Mouse (Mus musculus) heart, postnatal 0 days (tissue): ENCODE results near the gene Gm20458. TPM values are rescaled to one million over a fixed set of nuclear protein-coding genes. Genes with fewer than 3 reads are reported as not detected.

Experiments used
- ATAC-seq: fragments of 200-750 bp; cut with Nextera tagmentation; 2 replicates; pipeline ENCODE4 v1.8.0; 2017; ENCODE audit warnings: low read depth, moderate number of reproducible peaks, moderate library complexity; ENCODE audit not compliant: insufficient read depth
- DNase-seq: peaks from one replicate; pipeline ENCODE4 v3.0.0-alpha.2; 2016; ENCODE audit warnings: low spot score
- H3K27ac ChIP-seq: fragments of 300-500 bp; sonication (generic); 2 replicates; pipeline ENCODE4 v1.5.1; 2014; ENCODE audit warnings: low read depth, mild to moderate bottlenecking
- H3K27me3 ChIP-seq: fragments of 300-500 bp; sonication (generic); 2 replicates; pipeline ENCODE4 v1.6.1; 2014; ENCODE audit warnings: low read length, mixed read lengths; ENCODE audit not compliant: control insufficient read depth, insufficient read depth
- H3K36me3 ChIP-seq: fragments of 300-500 bp; sonication (generic); replicated peaks from 2 replicates; pipeline ENCODE4 v1.6.1; 2014; ENCODE audit warnings: low read length, mixed read lengths; ENCODE audit not compliant: control insufficient read depth, insufficient read depth
- H3K4me1 ChIP-seq: fragments of 300-500 bp; sonication (generic); 2 replicates; pipeline ENCODE4 v1.6.1; 2014; ENCODE audit warnings: antibody characterized with exemption; ENCODE audit not compliant: control insufficient read depth, insufficient read depth
- H3K4me2 ChIP-seq: fragments of 300-500 bp; sonication (generic); 2 replicates; pipeline ENCODE4 v1.6.1; 2014; ENCODE audit warnings: low read depth, mild to moderate bottlenecking, low read length, moderate library complexity
- H3K4me3 ChIP-seq: fragments of 300-500 bp; sonication (generic); 2 replicates; pipeline ENCODE4 v1.5.1; 2014; ENCODE audit warnings: low read depth, low read length
- H3K9ac ChIP-seq: fragments of 300-500 bp; sonication (generic); replicated peaks from 2 replicates; pipeline ENCODE4 v1.6.1; 2014; ENCODE audit warnings: low read depth, low read length, mixed read lengths
- H3K9me3 ChIP-seq: fragments of 300-500 bp; sonication (generic); replicated peaks from 2 replicates; pipeline ENCODE4 v1.6.1; 2016; ENCODE audit warnings: low read length; ENCODE audit not compliant: control insufficient read depth
- CTCF ChIP-seq: IDR thresholded peaks from 2 replicates; pipeline ENCODE4 v1.5.1; 2016; ENCODE audit warnings: antibody characterized with exemption, control low read depth, low read depth
- EP300 ChIP-seq: IDR thresholded peaks from 2 replicates; pipeline ENCODE4 v1.6.1; 2016; ENCODE audit warnings: antibody characterized with exemption, low read depth
- WGBS: fragments of 180-500 bp; shearing (Covaris S2); extraction: QIAGEN DNeasy Blood & Tissue Kit; methylation state at CpG from one replicate; pipeline ENCODE4 v1.1.7; 2014; 5-methylcytosine and 5-hydroxymethylcytosine counted together
- polyA plus RNA-seq: library from polyadenylated mRNA; unstranded; fragments of >200 nt; fragmentation: Nextera tagmentation; extraction: Ambion mirVana; gene quantifications from 2 replicates; pipeline ENCODE4 v1.2.1, GENCODE M21; 2015
- total RNA-seq: library from RNA; depleted of rRNA; stranded (reverse); fragments of >200 nt; gene quantifications from 2 replicates; pipeline ENCODE4 v1.2.3, GENCODE M21; 2014; ENCODE audit warnings: low replicate concordance

Gene Gm20458
- total and polyA plus RNA-seq, 2 experiments from 2014 or later: 15.5 to 34.3 TPM

DNA sequence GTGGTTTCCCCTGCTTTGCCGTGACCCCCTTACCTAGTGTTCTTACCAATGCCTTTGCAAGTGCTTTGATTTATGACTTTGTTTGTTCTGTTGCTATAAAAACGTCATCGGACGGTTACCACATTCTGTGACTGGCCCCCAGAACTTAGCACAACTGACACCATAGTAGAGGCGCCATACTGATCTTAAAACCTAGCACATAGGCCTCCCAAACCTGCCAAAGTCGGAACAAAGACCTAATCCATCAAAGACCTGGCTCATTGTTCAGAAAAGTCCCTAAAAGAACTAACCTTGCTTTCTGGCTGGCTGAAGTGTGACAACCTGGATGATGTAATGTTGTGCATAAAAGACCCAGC, 58.4 kb downstream of the Gm20458 start:
- no peak for DNase-seq
- WGBS: 74% methylated on average over 6 of the region's 6 CpGs
- Histone ChIP-seq H3K9me3 (0 out of 2 replicates have a peak, but pooled peaks cover 6% of the 10 kb centered on the region), H3K36me3 (no peaks in the 10 kb centered on the region), H3K4me3 (no peak overlapping the region), H3K27me3 (peaks cover 10% of the 10 kb centered on the region; the same call in 1 of the 2 replicates), H3K27ac (no peak overlapping the region), H3K4me2 (no peak overlapping the region), H3K9ac (no peak overlapping the region), H3K4me1 (no peaks in the 10 kb centered on the region)
- no peak for ATAC-seq
- no peak for TF ChIP-seq CTCF
- TF ChIP-seq EP300: no peak

DNA sequence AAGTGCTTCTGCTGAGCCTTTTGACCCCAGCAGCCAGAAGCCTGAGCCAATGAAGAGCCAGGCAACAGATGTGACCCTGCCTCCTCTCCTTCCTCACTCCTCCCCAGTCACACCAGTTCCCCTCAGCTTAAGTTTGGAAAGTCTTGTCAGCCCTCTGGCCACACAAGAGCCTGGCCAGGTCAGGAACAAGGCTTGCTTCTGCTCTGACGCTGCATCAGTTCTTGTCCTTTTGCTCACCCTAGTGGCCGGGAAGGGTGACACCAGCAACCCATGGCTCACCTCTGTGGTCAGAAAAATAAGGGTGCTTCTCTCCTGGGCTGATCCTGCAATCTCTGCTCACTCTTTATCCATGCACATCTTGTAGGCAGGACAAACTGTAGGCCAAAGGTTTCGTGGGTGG, 60.0 kb downstream of the Gm20458 start:
- H3K9me3 ChIP-seq: 0 out of 2 replicates have a peak, but pooled peaks cover 6% of the 10 kb centered on the region
- no peak overlapping the region for H3K4me2 ChIP-seq
- no peak overlapping the region for H3K27ac ChIP-seq
- no peak overlapping the region for H3K4me3 ChIP-seq
- TF ChIP-seq EP300 (no peak), CTCF (peak; percentile 88)
- DNase-seq: peak; percentile 65
- no peaks in the 10 kb centered on the region for H3K36me3 ChIP-seq
- H3K27me3 ChIP-seq: peaks cover 10% of the 10 kb centered on the region; the same call in 1 of the 2 replicates
- 5% methylated on average over 3 of the region's 3 CpGs for WGBS
- ATAC-seq: peak; percentile 85
- no peaks in the 10 kb centered on the region for H3K4me1 ChIP-seq
- no peak overlapping the region for H3K9ac ChIP-seq

DNA sequence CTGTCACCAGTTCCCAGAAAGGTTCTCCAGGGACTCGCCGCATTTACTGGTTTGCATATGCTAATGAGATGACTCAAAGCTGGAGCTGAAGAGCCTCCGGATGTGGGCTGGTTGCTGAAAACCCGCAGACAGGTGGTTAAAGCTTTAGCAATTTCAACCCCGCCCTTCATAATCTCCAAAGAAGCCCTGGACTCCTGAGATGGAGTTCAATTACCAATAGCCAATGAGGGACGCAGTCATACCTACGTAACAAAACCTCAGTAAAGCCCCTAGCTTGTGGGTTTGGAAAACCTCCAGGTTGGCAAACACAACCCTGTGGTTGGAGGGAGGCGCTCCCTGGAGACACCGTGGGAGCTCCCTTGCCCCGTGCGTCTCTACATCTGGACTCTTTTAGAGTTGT, 61.1 kb downstream of the Gm20458 start:
- DNase-seq: no peak
- WGBS: 12% methylated on average over 11 of the region's 11 CpGs
- no peak for TF ChIP-seq CTCF
- TF ChIP-seq EP300: no peak
- Histone ChIP-seq H3K27ac (no peak overlapping the region), H3K4me3 (no peak overlapping the region), H3K4me1 (no peaks in the 10 kb centered on the region), H3K9me3 (peaks cover 5% of the 10 kb centered on the region; the same call in 1 of the 2 replicates), H3K27me3 (peaks cover 10% of the 10 kb centered on the region; the same call in 1 of the 2 replicates), H3K9ac (no peak overlapping the region), H3K36me3 (no peaks in the 10 kb centered on the region), H3K4me2 (no peak overlapping the region)
- ATAC-seq: no peak

DNA sequence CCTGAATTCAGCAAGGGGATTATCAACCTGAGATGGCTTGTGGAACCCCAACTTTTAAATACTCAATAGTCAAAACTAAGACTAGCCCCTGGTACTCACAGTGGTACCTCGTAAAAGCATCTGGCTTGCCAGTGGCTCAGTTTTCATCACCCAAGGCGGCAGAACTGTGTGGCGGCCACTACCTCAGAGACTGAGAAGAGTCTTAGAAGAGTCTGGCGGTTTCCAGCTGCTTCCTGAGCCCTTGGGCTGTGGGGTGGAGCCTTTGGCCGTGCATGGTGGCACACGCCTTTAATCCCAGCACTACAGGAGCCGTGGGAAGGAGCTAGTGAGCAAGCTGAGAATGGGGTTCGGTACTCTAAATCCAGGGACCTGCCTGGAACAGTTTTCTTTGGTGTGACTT, 61.5 kb downstream of the Gm20458 start:
- Histone ChIP-seq H3K9me3 (peaks cover 5% of the 10 kb centered on the region; the same call in 1 of the 2 replicates), H3K27ac (no peak overlapping the region), H3K4me1 (no peaks in the 10 kb centered on the region), H3K9ac (no peak overlapping the region), H3K36me3 (no peaks in the 10 kb centered on the region), H3K4me3 (no peak overlapping the region), H3K4me2 (no peak overlapping the region), H3K27me3 (peaks cover 10% of the 10 kb centered on the region; the same call in 1 of the 2 replicates)
- no peak for TF ChIP-seq CTCF
- TF ChIP-seq EP300: no peak
- DNase-seq (no peak), ATAC-seq (no peak)
- WGBS: 20% methylated on average over 8 of the region's 8 CpGs

DNA sequence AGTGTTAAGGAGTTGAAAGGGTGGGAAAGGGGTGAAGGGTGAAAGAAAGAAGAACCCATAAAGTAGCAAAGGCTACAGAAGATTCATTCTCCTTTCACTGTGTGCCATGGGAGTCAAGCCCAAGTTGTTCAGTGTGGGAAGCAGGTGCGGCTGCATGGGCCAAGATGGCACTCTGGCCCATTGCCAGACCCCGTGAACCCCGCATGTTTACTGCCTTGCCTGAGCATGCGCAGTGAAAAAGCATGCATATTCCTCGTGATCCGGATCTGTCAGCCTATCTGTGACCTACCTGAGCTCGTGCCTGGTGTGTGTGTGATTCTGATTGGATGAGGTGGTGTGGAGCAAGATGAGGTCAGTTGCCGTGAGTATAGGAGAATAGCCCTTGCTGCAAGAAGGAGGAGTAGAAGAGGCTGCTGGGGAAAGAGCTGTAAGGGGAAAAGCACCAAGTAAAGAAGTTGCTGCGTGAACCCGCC, 62.6 kb downstream of the Gm20458 start:
- H3K27ac ChIP-seq: no peak overlapping the region
- WGBS: 74% methylated on average over 10 of the region's 10 CpGs
- no peak overlapping the region for H3K4me2 ChIP-seq
- H3K4me1 ChIP-seq: no peaks in the 10 kb centered on the region
- H3K9ac ChIP-seq: no peak overlapping the region
- no peak for ATAC-seq
- no peak for DNase-seq
- H3K27me3 ChIP-seq: peaks cover 10% of the 10 kb centered on the region; the same call in 1 of the 2 replicates
- no peak overlapping the region for H3K4me3 ChIP-seq
- H3K9me3 ChIP-seq: peaks cover 5% of the 10 kb centered on the region; the same call in 1 of the 2 replicates
- no peaks in the 10 kb centered on the region for H3K36me3 ChIP-seq
- TF ChIP-seq EP300: no peak

DNA sequence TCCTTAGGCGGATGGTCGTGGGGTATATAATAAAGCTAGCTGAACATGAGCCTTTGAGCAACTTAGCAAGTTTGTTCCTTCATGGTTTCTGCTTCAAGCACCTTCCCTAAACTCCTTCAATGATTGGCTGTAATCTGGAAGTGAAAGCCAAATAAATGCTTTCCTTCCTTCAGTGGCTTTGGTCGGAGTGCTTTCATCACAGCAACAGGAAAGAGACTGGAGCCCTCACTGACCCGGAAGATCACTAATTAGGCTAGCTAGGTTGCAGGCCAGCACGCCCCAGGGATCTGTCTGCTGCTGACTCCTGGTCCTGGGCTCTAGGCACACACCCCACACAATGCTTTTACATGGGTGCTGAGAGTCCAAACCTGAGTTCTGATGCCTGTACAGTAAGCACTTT, 67.8 kb downstream of the Gm20458 start:
- DNase-seq (no peak), ATAC-seq (no peak)
- Histone ChIP-seq H3K36me3 (no peaks in the 10 kb centered on the region), H3K9me3 (peaks cover 5% of the 10 kb centered on the region; the same call in 1 of the 2 replicates), H3K9ac (no peak overlapping the region), H3K4me1 (no peaks in the 10 kb centered on the region), H3K4me3 (no peak overlapping the region), H3K4me2 (no peak overlapping the region), H3K27me3 (peaks cover 2% of the 10 kb centered on the region; the same call in 1 of the 2 replicates), H3K27ac (no peak overlapping the region)
- 59% methylated on average over 5 of the region's 5 CpGs for WGBS
- TF ChIP-seq EP300 (no peak), CTCF (no peak)
